8 mouse cellular contexts compared by ENCODE assay signal in the genomic region with DNA sequence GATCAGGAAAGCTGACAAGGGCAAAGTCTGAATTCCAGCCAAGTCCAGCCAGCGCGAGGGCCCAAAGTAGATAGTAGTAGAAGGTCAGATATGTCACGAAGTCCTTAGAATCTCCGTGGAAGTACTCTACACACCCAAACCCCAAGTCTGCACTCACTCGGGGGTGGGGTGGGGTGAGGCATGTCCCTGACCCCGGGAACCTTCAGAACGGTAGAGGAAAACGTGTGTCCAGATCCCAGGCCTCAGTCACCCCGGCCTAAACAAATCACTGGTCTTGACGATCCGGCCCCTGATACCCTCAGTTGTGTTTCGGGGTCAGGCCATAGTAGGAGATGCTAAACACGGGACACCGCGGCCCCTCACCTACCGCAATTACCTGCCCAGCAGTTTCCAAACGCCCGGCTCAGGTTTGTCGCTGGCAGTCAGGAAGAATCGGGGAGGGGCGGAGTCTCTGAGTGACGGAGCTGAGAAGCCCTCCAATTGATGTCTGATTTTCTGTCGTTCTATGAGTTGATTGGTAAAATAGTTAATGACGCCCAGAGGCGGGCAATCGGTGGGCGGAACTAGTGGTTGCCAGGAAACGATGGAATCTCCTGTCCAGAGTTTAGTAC. TPM values are rescaled to one million over a fixed set of nuclear protein-coding genes. Genes with fewer than 3 reads are reported as not detected.
DNase-seq lines count a peak whose midpoint lies in the region; ATAC-seq and TF ChIP-seq lines count a peak whose summit lies in the region.

A gene (minus strand): TSS at position 453 of the 611 bp plus-strand sequence.

- H3K27ac ChIP-seq in bone marrow macrophage, adult 2 months (ENCODE audit: insufficient read depth, low read depth, low read length), result 0 out of 2 replicates have a peak within 1 kb of the TSS, but pooled peaks have one; percentile 1
- no peak within 1 kb of the TSS for H3K27ac ChIP-seq in embryonic fibroblast, embryonic 13.5 days (ENCODE audit: insufficient read depth, low read length)
- H3K27ac ChIP-seq in kidney, embryonic 14.5 days (ENCODE audit: low read depth, low read length), result 0 out of 2 replicates have a peak within 1 kb of the TSS, but pooled peaks have one; percentile 24
- H3K27ac ChIP-seq in limb, embryonic 15.5 days, result 0 out of 2 replicates have a peak within 1 kb of the TSS, but pooled peaks have one; percentile 35

- H3K9ac ChIP-seq in kidney, embryonic 14.5 days (ENCODE audit: low read depth, low read length), result peak within 1 kb of the TSS; percentile 73
- H3K9ac ChIP-seq in limb, embryonic 15.5 days, result peak within 1 kb of the TSS; percentile 60

- TF ChIP-seq POLR2A in bone marrow macrophage, adult 2 months (IDR thresholded peaks at IDR 0.05; ENCODE audit: borderline replicate concordance, low read depth, low read length), result no peak
- TF ChIP-seq POLR2A in embryonic fibroblast, embryonic 13.5 days (IDR thresholded peaks at IDR 0.05; ENCODE audit: low read depth, low read length), result peak; percentile 67

- H3K36me3 ChIP-seq in kidney, embryonic 14.5 days (ENCODE audit: control insufficient read depth, insufficient read depth, low read length), result peaks cover 10% of the 10 kb centered on the region; the same call in 1 of the 2 replicates
- H3K36me3 ChIP-seq in limb, embryonic 15.5 days, result peaks cover 13% of the 10 kb centered on the region; the same call in 1 of the 2 replicates

- H3K9me3 ChIP-seq in kidney, embryonic 14.5 days (ENCODE audit: control insufficient read depth, low read length), result no peaks in the 10 kb centered on the region
- no peaks in the 10 kb centered on the region for H3K9me3 ChIP-seq in limb, embryonic 15.5 days

- H3K4me1 ChIP-seq in bone marrow macrophage, adult 2 months (ENCODE audit: control insufficient read depth, insufficient read depth, low read length), result peaks cover 15% of the 10 kb centered on the region
- H3K4me1 ChIP-seq in embryonic fibroblast, embryonic 13.5 days (ENCODE audit: control insufficient read depth, insufficient read depth, low read length), result peaks cover 6% of the 10 kb centered on the region; the same call in 1 of the 2 replicates
- H3K4me1 ChIP-seq in kidney, embryonic 14.5 days (ENCODE audit: control insufficient read depth, insufficient read depth, low read length), result peaks cover 7% of the 10 kb centered on the region
- peaks cover 9% of the 10 kb centered on the region; the same call in 1 of the 2 replicates for H3K4me1 ChIP-seq in limb, embryonic 15.5 days

- H3K27me3 ChIP-seq in kidney, embryonic 14.5 days (ENCODE audit: control insufficient read depth, insufficient read depth, low read length), result no peaks in the 10 kb centered on the region
- no peaks in the 10 kb centered on the region for H3K27me3 ChIP-seq in limb, embryonic 15.5 days

- H3K4me3 ChIP-seq in bone marrow macrophage, adult 2 months (ENCODE audit: insufficient read depth, low read length), result peak within 1 kb of the TSS; percentile 87
- peak within 1 kb of the TSS; percentile 80 for H3K4me3 ChIP-seq in embryonic fibroblast, embryonic 13.5 days (ENCODE audit: insufficient read depth, low read length)
- H3K4me3 ChIP-seq in kidney, embryonic 14.5 days (ENCODE audit: low read length), result peak within 1 kb of the TSS; percentile 81
- peak within 1 kb of the TSS; percentile 70 for H3K4me3 ChIP-seq in limb, embryonic 15.5 days

- no peak for TF ChIP-seq CTCF in bone marrow macrophage, adult 2 months (IDR thresholded peaks at IDR 0.05; ENCODE audit: low read depth, low read length)
- TF ChIP-seq CTCF in embryonic fibroblast, embryonic 13.5 days (IDR thresholded peaks at IDR 0.05; ENCODE audit: borderline replicate concordance, insufficient read depth, low read length), result no peak

- under 1% methylated on average over 28 of the region's 28 CpGs for WGBS in kidney, embryonic 14.5 days
- WGBS in limb, embryonic 15.5 days, result under 1% methylated on average over 28 of the region's 28 CpGs

- ATAC-seq in kidney, embryonic 14.5 days (ENCODE audit: low FRiP score, low TSS enrichment), result peak; percentile 94
- ATAC-seq in limb, embryonic 15.5 days (ENCODE audit: insufficient number of reproducible peaks, low FRiP score, low TSS enrichment, low read depth), result peak; percentile 92

- H3K4me2 ChIP-seq in kidney, embryonic 14.5 days (replicated peaks; ENCODE audit: low read depth, low read length), result peak within 1 kb of the TSS; percentile 84
- peak within 1 kb of the TSS; percentile 87 for H3K4me2 ChIP-seq in limb, embryonic 15.5 days

- DNase-seq in A20 (ENCODE audit: low read depth, low spot score), result peak; percentile 91
- DNase-seq in heart, adult 9 months (ENCODE audit: low spot score in 2 of 2), result peak; percentile 95 to 98
- peak; percentile 74 to 85 for DNase-seq in monocyte, adult 2 months (ENCODE audit: low read depth in 1 of 2, low spot score in 2 of 2)
- DNase-seq in spleen, postnatal 36 days (ENCODE audit: low spot score in 2 of 2), result peak; percentile 91 to 95

RNA-seq across cellular contexts. Expression of the gene that starts here (rescaled TPM):
- polyA plus RNA-seq in bone marrow macrophage, adult 2 months (2012; ENCODE audit: insufficient read depth, insufficient read length, missing spikeins), result 20.9 and 21.5 TPM in 2 replicates
- 12.1 and 12.7 TPM in 2 replicates for polyA plus RNA-seq in embryonic fibroblast, embryonic 13.5 days (2011; ENCODE audit: insufficient read length, low read depth, missing spikeins)
- 19.9 and 22.0 TPM in 2 replicates for polyA plus RNA-seq in kidney, embryonic 14.5 days (2014; fragmentation: Nextera tagmentation; extraction: Ambion mirVana)
- polyA plus RNA-seq in limb, embryonic 15.5 days (2015; fragmentation: Nextera tagmentation; extraction: Ambion mirVana), result 24.1 and 26.8 TPM in 2 replicates
